Mouse (Mus musculus) forebrain, embryonic 16.5 days (tissue): Measurements from ENCODE around the gene Sema4g. TPM values are rescaled to one million over a fixed set of nuclear protein-coding genes. Genes with fewer than 3 reads are reported as not detected.

Experiments
- ATAC-seq: fragments of 200-750 bp; cut with Nextera tagmentation; 2 replicates; pipeline ENCODE4 v1.8.0; 2017; ENCODE audit warnings: mild to moderate bottlenecking, moderate library complexity
- H3K27ac ChIP-seq: fragments of 300-500 bp; sonication (generic); 2 replicates; pipeline ENCODE4 v1.5.1; 2014; ENCODE audit warnings: low read length, control low read depth
- H3K27me3 ChIP-seq: fragments of 300-500 bp; sonication (generic); replicated peaks from 2 replicates; pipeline ENCODE4 v1.6.1; 2014; ENCODE audit warnings: low read length; ENCODE audit not compliant: control insufficient read depth, insufficient read depth
- H3K36me3 ChIP-seq: fragments of 300-500 bp; sonication (generic); 2 replicates; pipeline ENCODE4 v1.6.1; 2014; ENCODE audit not compliant: control insufficient read depth, insufficient read depth
- H3K4me1 ChIP-seq: fragments of 300-500 bp; sonication (generic); replicated peaks from 2 replicates; pipeline ENCODE4 v1.6.1; 2014; ENCODE audit warnings: low read length; ENCODE audit not compliant: control insufficient read depth, insufficient read depth
- H3K4me2 ChIP-seq: fragments of 300-500 bp; sonication (generic); 2 replicates; pipeline ENCODE4 v1.6.1; 2014; ENCODE audit warnings: mild to moderate bottlenecking, low read length, control low read depth
- H3K4me3 ChIP-seq: fragments of 300-500 bp; sonication (generic); replicated peaks from 2 replicates; pipeline ENCODE4 v1.5.1; 2014; ENCODE audit warnings: mild to moderate bottlenecking, low read length, control low read depth
- H3K9ac ChIP-seq: fragments of 300-500 bp; sonication (generic); replicated peaks from 2 replicates; pipeline ENCODE4 v1.6.1; 2014; ENCODE audit warnings: low read depth, low read length, control low read depth
- H3K9me3 ChIP-seq: fragments of 300-500 bp; sonication (generic); 2 replicates; pipeline ENCODE4 v1.6.1; 2016; ENCODE audit warnings: low read length; ENCODE audit not compliant: control insufficient read depth
- WGBS: fragments of 180-500 bp; shearing (Covaris S2); extraction: QIAGEN DNeasy Blood & Tissue Kit; methylation state at CpG from one replicate; pipeline ENCODE4 v1.1.7; 2014; 5-methylcytosine and 5-hydroxymethylcytosine counted together
- polyA plus RNA-seq: library from polyadenylated mRNA; unstranded; fragments of >200 nt; fragmentation: Nextera tagmentation; extraction: Ambion mirVana; gene quantifications from 2 replicates; pipeline ENCODE4 v1.2.1, GENCODE M21; 2015

Sema4g gene
- polyA plus RNA-seq, 1 experiment from 2014 or later: 15.8 TPM

- H3K4me2 ChIP-seq: peak overlapping the region; percentile 89
- WGBS: under 1% methylated on average over 39 of the region's 48 CpGs
- H3K9ac ChIP-seq: peak overlapping the region; percentile 83
- peaks cover 52% of the 10 kb centered on the region for H3K4me1 ChIP-seq
- H3K27me3 ChIP-seq: no peaks in the 10 kb centered on the region
- H3K27ac ChIP-seq: peak overlapping the region; percentile 97
- no peaks in the 10 kb centered on the region for H3K9me3 ChIP-seq
- H3K36me3 ChIP-seq: 0 out of 2 replicates have a peak, but pooled peaks cover 2% of the 10 kb centered on the region
- ATAC-seq: peak; percentile 51
- peak overlapping the region; percentile 74 for H3K4me3 ChIP-seq
These were observed 29.0 kb downstream of the Sema4g start for GRCm38 (mm10) chr19:45017909-45018308.

- no peak for ATAC-seq
- Histone ChIP-seq H3K9me3 (no peaks in the 10 kb centered on the region), H3K9ac (peak overlapping the region; percentile 83), H3K4me1 (peaks cover 52% of the 10 kb centered on the region), H3K27ac (peak overlapping the region; percentile 97), H3K27me3 (no peaks in the 10 kb centered on the region), H3K4me3 (peak overlapping the region; percentile 74), H3K36me3 (0 out of 2 replicates have a peak, but pooled peaks cover 2% of the 10 kb centered on the region), H3K4me2 (peak overlapping the region; percentile 89)
- WGBS: under 1% methylated on average over 11 of the region's 13 CpGs
These were observed 29.5 kb downstream of the Sema4g start for GRCm38 (mm10) chr19:45018351-45018831.

- ATAC-seq: no peak
- H3K4me2 ChIP-seq: no peak overlapping the region
- H3K9me3 ChIP-seq: no peaks in the 10 kb centered on the region
- no peak overlapping the region for H3K27ac ChIP-seq
- H3K4me3 ChIP-seq: no peak overlapping the region
- no peaks in the 10 kb centered on the region for H3K27me3 ChIP-seq
- H3K4me1 ChIP-seq: peaks cover 42% of the 10 kb centered on the region
- WGBS: 67% methylated on average over 6 of the region's 6 CpGs
- peaks cover 6% of the 10 kb centered on the region for H3K36me3 ChIP-seq
- no peak overlapping the region for H3K9ac ChIP-seq
These were observed 31.4 kb downstream of the Sema4g start for GRCm38 (mm10) chr19:45020348-45020747.

- no peak overlapping the region for H3K27ac ChIP-seq
- H3K9ac ChIP-seq: no peak overlapping the region; the same call in 1 of the 2 replicates
- no peaks in the 10 kb centered on the region for H3K9me3 ChIP-seq
- H3K4me1 ChIP-seq: peaks cover 32% of the 10 kb centered on the region
- WGBS: 91% methylated on average over 15 of the region's 15 CpGs
- no peak for ATAC-seq
- H3K36me3 ChIP-seq: peaks cover 11% of the 10 kb centered on the region
- H3K4me2 ChIP-seq: no peak overlapping the region
- H3K27me3 ChIP-seq: no peaks in the 10 kb centered on the region
- H3K4me3 ChIP-seq: no peak overlapping the region
These were observed 32.5 kb downstream of the Sema4g start for GRCm38 (mm10) chr19:45021362-45021761.

GRCm38 (mm10) chr19:45023993-45024392 is 35.1 kb downstream of the Sema4g start:
- no peak for ATAC-seq
- H3K36me3 ChIP-seq: peaks cover 19% of the 10 kb centered on the region
- 88% methylated on average over 11 of the region's 11 CpGs for WGBS

GRCm38 (mm10) chr19:45024775-45025174 is 35.9 kb downstream of the Sema4g start:
- H3K9me3 ChIP-seq: no peaks in the 10 kb centered on the region
- no peak for ATAC-seq
- no peak overlapping the region for H3K4me2 ChIP-seq
- H3K27ac ChIP-seq: no peak overlapping the region
- peaks cover 15% of the 10 kb centered on the region for H3K4me1 ChIP-seq
- H3K4me3 ChIP-seq: no peak overlapping the region
- H3K9ac ChIP-seq: no peak overlapping the region
- H3K27me3 ChIP-seq: no peaks in the 10 kb centered on the region
- WGBS: 92% methylated on average over 20 of the region's 20 CpGs
- peaks cover 19% of the 10 kb centered on the region for H3K36me3 ChIP-seq

More at GRCm38 (mm10) chr19:45023993-45024392, 35.1 kb downstream of the Sema4g start:
- H3K9ac ChIP-seq: no peak overlapping the region
- H3K4me1 ChIP-seq: peaks cover 17% of the 10 kb centered on the region
- no peaks in the 10 kb centered on the region for H3K27me3 ChIP-seq
- no peaks in the 10 kb centered on the region for H3K9me3 ChIP-seq
- H3K27ac ChIP-seq: no peak overlapping the region
- no peak overlapping the region for H3K4me2 ChIP-seq
- no peak overlapping the region for H3K4me3 ChIP-seq

GRCm38 (mm10) chr19:45025937-45026568 is 37.2 kb downstream of the Sema4g start:
- no peak overlapping the region for H3K27ac ChIP-seq
- H3K36me3 ChIP-seq: peaks cover 19% of the 10 kb centered on the region
- H3K9me3 ChIP-seq: no peaks in the 10 kb centered on the region
- H3K4me2 ChIP-seq: no peak overlapping the region
- no peak for ATAC-seq
- no peak overlapping the region for H3K9ac ChIP-seq
- peaks cover 9% of the 10 kb centered on the region for H3K4me1 ChIP-seq
- 92% methylated on average over 37 of the region's 37 CpGs for whole genome bisulfite sequencing
- H3K4me3 ChIP-seq: no peak overlapping the region
- H3K27me3 ChIP-seq: no peaks in the 10 kb centered on the region

GRCm38 (mm10) chr19:45026958-45027670 is 38.2 kb downstream of the Sema4g start:
- H3K9ac ChIP-seq: no peak overlapping the region
- H3K4me2 ChIP-seq: no peak overlapping the region
- ATAC-seq: no peak
- H3K36me3 ChIP-seq: peaks cover 19% of the 10 kb centered on the region
- peaks cover 5% of the 10 kb centered on the region for H3K4me1 ChIP-seq
- no peak overlapping the region for H3K27ac ChIP-seq
- no peaks in the 10 kb centered on the region for H3K9me3 ChIP-seq
- no peak overlapping the region for H3K4me3 ChIP-seq
- WGBS: 78% methylated on average over 6 of the region's 6 CpGs
- no peaks in the 10 kb centered on the region for H3K27me3 ChIP-seq

GRCm38 (mm10) chr19:45027848-45028247 is 38.9 kb downstream of the Sema4g start:
- Histone ChIP-seq H3K4me2 (no peak overlapping the region), H3K9me3 (no peaks in the 10 kb centered on the region), H3K27ac (no peak overlapping the region), H3K27me3 (no peaks in the 10 kb centered on the region), H3K4me1 (peaks cover 7% of the 10 kb centered on the region), H3K36me3 (peaks cover 17% of the 10 kb centered on the region), H3K4me3 (no peak overlapping the region), H3K9ac (no peak overlapping the region)
- ATAC-seq: no peak
- WGBS: 82% methylated on average over 6 of the region's 6 CpGs
